Mouse (Mus musculus) ovary, postnatal 10 days (tissue): ENCODE data around the gene Ispd.
"Not testable (repeated sequence)": the region's sequence is repeated elsewhere in the genome, so short reads cannot be mapped to it uniquely, and the experiment has no call there.

Experiments
- DNase-seq: peaks from one replicate; pipeline ENCODE4 v3.0.0; 2022; ENCODE audit warnings: low spot score

Gene Ispd

GRCm38 (mm10) chr12:36381441-36382340, at the start of gene Ispd, which contains the start of gene D630036H23Rik:
Gene Ispd, plus strand, starts transcription at chr12:36381450.
Gene D630036H23Rik, minus strand, starts transcription at chr12:36382181.
- peak; percentile 86 for DNase-seq

- no peak for DNase-seq
Observed at GRCm38 (mm10) chr12:36332676-36333075, 48.6 kb upstream of the Ispd start.

GRCm38 (mm10) chr12:36333837-36334281, 47.4 kb upstream of the Ispd start:
- DNase-seq = no peak

GRCm38 (mm10) chr12:36344131-36344530, 37.1 kb upstream of the Ispd start:
- no peak for DNase-seq

- no peak for DNase-seq
Observed at GRCm38 (mm10) chr12:36360064-36360463, 21.2 kb upstream of the Ispd start.

GRCm38 (mm10) chr12:36360693-36361092, 20.6 kb upstream of the Ispd start:
- DNase-seq = no peak

GRCm38 (mm10) chr12:36364013-36364412, 17.2 kb upstream of the Ispd start:
- no peak for DNase-seq

- DNase-seq = no peak
Observed at GRCm38 (mm10) chr12:36373237-36373998, 7.8 kb upstream of the Ispd start.

- not testable (repeated sequence) for DNase-seq
Observed at GRCm38 (mm10) chr12:36376391-36376790, 4.9 kb upstream of the Ispd start.

- DNase-seq = no peak
Observed at GRCm38 (mm10) chr12:36380254-36380653, 996 bp upstream of the Ispd start.

GRCm38 (mm10) chr12:36380806-36381205, 444 bp upstream of the Ispd start:
- DNase-seq = no peak

- no peak for DNase-seq
Observed at GRCm38 (mm10) chr12:36385386-36385785, 4.1 kb downstream of the Ispd start.

- DNase-seq = no peak
Observed at GRCm38 (mm10) chr12:36386991-36387390, 5.7 kb downstream of the Ispd start.

- no peak for DNase-seq
Observed at GRCm38 (mm10) chr12:36395115-36395514, 13.9 kb downstream of the Ispd start.

GRCm38 (mm10) chr12:36423677-36424076, 42.4 kb downstream of the Ispd start:
- DNase-seq = no peak

GRCm38 (mm10) chr12:36425258-36425657, 44.0 kb downstream of the Ispd start:
- DNase-seq = no peak

- no peak for DNase-seq
Observed at GRCm38 (mm10) chr12:36426163-36427045, 45.2 kb downstream of the Ispd start.

- no peak for DNase-seq
Observed at GRCm38 (mm10) chr12:36436956-36437355, 55.7 kb downstream of the Ispd start.

- DNase-seq = no peak
Observed at GRCm38 (mm10) chr12:36439396-36439795, 58.1 kb downstream of the Ispd start.

GRCm38 (mm10) chr12:36456002-36456401, 74.8 kb downstream of the Ispd start:
- DNase-seq = no peak

GRCm38 (mm10) chr12:36457726-36458125, 76.5 kb downstream of the Ispd start:
- no peak for DNase-seq
